Comparison of ENCODE assay signal across 8 mouse cellular contexts in the genomic region with DNA sequence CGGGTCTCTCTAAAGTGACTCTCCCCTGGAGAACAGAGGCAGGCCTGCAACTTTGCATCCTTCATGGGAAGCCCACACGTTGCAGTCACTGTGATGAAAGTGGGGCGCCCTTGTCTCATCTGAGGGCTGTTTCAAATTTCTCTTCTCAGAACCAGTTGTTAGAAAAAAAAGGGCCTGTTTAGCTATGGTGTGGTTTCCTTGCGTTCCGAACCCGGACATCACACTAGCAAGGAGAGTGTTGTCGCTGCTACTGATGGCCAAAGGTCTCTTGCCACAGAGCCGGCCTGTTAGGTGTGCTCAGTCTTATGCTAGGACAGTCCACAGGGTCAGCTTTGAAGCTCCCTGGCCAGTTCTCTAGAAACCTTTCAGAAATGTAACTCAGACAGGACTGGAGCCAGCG.
A peak's percentile ranks its signal among the peaks of the same experiment; 100 is the strongest.
DNase-seq lines count a peak whose midpoint lies in the region; ATAC-seq and TF ChIP-seq lines count a peak whose summit lies in the region.

No protein-coding gene starts in this region.

- no peaks in the 10 kb centered on the region for H3K9me3 ChIP-seq in hindbrain, embryonic 13.5 days
- no peaks in the 10 kb centered on the region for H3K9me3 ChIP-seq in liver, embryonic 12.5 days (replicated peaks)
- no peaks in the 10 kb centered on the region for H3K9me3 ChIP-seq in stomach, postnatal 0 days (ENCODE audit: control insufficient read depth, low read length)

- peak overlapping the region; percentile 39 for H3K27ac ChIP-seq in testis, adult 2 months (ENCODE audit: control insufficient read depth, insufficient read depth, low read depth, low read length)
- H3K27ac ChIP-seq in hindbrain, embryonic 13.5 days = no peak overlapping the region
- H3K27ac ChIP-seq in liver, embryonic 12.5 days = peak overlapping the region; percentile 96
- H3K27ac ChIP-seq in stomach, postnatal 0 days (replicated peaks) = peak overlapping the region; percentile 93

- 31% methylated on average over 9 of the region's 9 CpGs for WGBS in hindbrain, embryonic 13.5 days
- 37% methylated on average over 9 of the region's 9 CpGs for WGBS in liver, embryonic 12.5 days (ENCODE audit: insufficient replicate concordance)
- WGBS in stomach, postnatal 0 days = 45% methylated on average over 9 of the region's 9 CpGs

- peak overlapping the region; percentile 93 for H3K4me2 ChIP-seq in hindbrain, embryonic 13.5 days
- peak overlapping the region; percentile 87 for H3K4me2 ChIP-seq in liver, embryonic 12.5 days
- H3K4me2 ChIP-seq in stomach, postnatal 0 days (replicated peaks; ENCODE audit: low read depth) = peak overlapping the region; percentile 86

- DNase-seq in testis, postnatal 14 days (ENCODE audit: low spot score) = no peak
- no peak for DNase-seq in stomach, postnatal 0 days (ENCODE audit: low spot score)
- DNase-seq in right cerebral cortex, adult 2 months (ENCODE audit: low spot score in 2 of 2) = no peak
- DNase-seq in adrenal gland, adult 2 months = no peak
- DNase-seq in spleen, postnatal 4 days (ENCODE audit: low spot score in 2 of 2) = no peak

- H3K4me1 ChIP-seq in testis, adult 2 months (ENCODE audit: control insufficient read depth, insufficient read depth, low read length) = peaks cover 18% of the 10 kb centered on the region
- H3K4me1 ChIP-seq in hindbrain, embryonic 13.5 days (replicated peaks) = peaks cover 48% of the 10 kb centered on the region
- H3K4me1 ChIP-seq in liver, embryonic 12.5 days = peaks cover 89% of the 10 kb centered on the region
- H3K4me1 ChIP-seq in stomach, postnatal 0 days (replicated peaks; ENCODE audit: control insufficient read depth, insufficient read depth) = peaks cover 20% of the 10 kb centered on the region

- H3K36me3 ChIP-seq in testis, adult 2 months (ENCODE audit: control insufficient read depth, insufficient read depth, low read length) = no peaks in the 10 kb centered on the region
- H3K36me3 ChIP-seq in hindbrain, embryonic 13.5 days = no peaks in the 10 kb centered on the region
- no peaks in the 10 kb centered on the region for H3K36me3 ChIP-seq in liver, embryonic 12.5 days
- H3K36me3 ChIP-seq in stomach, postnatal 0 days (ENCODE audit: control insufficient read depth, insufficient read depth, low read length) = no peaks in the 10 kb centered on the region

- no peak for TF ChIP-seq CTCF in testis, adult 2 months (IDR thresholded peaks at IDR 0.05; ENCODE audit: control insufficient read depth, insufficient read depth, insufficient replicate concordance, low read depth, low read length)
- no peak for TF ChIP-seq CTCF in stomach, postnatal 0 days (IDR thresholded peaks at IDR 0.05; ENCODE audit: low read depth)

- H3K27me3 ChIP-seq in testis, adult 2 months (ENCODE audit: control insufficient read depth, insufficient read depth, low read length) = no peaks in the 10 kb centered on the region
- peaks cover 4% of the 10 kb centered on the region for H3K27me3 ChIP-seq in hindbrain, embryonic 13.5 days
- no peaks in the 10 kb centered on the region for H3K27me3 ChIP-seq in liver, embryonic 12.5 days (replicated peaks)
- H3K27me3 ChIP-seq in stomach, postnatal 0 days (ENCODE audit: control insufficient read depth, insufficient read depth, low read length) = no peaks in the 10 kb centered on the region

- peak overlapping the region; percentile 82 for H3K9ac ChIP-seq in hindbrain, embryonic 13.5 days
- H3K9ac ChIP-seq in liver, embryonic 12.5 days = peak overlapping the region; percentile 84
- H3K9ac ChIP-seq in stomach, postnatal 0 days (ENCODE audit: low read length) = peak overlapping the region; percentile 80

- TF ChIP-seq POLR2A in testis, adult 2 months (IDR thresholded peaks at IDR 0.05; ENCODE audit: control insufficient read depth, low read depth, low read length) = no peak

- no peak for TF ChIP-seq EP300 in stomach, postnatal 0 days (optimal IDR thresholded peaks at IDR 0.05)

- peak overlapping the region; percentile 89 for H3K4me3 ChIP-seq in testis, adult 2 months (ENCODE audit: control insufficient read depth, low read depth, low read length)
- peak overlapping the region; percentile 61 for H3K4me3 ChIP-seq in hindbrain, embryonic 13.5 days
- peak overlapping the region; percentile 65 for H3K4me3 ChIP-seq in liver, embryonic 12.5 days
- H3K4me3 ChIP-seq in stomach, postnatal 0 days (ENCODE audit: low read depth, low read length) = peak overlapping the region; percentile 60

- 0 out of 2 replicates have a peak, but pooled peaks have one; percentile 16 for ATAC-seq in hindbrain, embryonic 13.5 days (ENCODE audit: low FRiP score)
- ATAC-seq in liver, embryonic 12.5 days = no peak
- ATAC-seq in stomach, postnatal 0 days (ENCODE audit: low FRiP score, low TSS enrichment) = peak; percentile 27; the same call in 1 of the 2 replicates
